Mouse (Mus musculus) kidney, postnatal 10 days (tissue): ENCODE measurements around the gene Cth.

ENCODE experiments used
- DNase-seq: peaks from one replicate; pipeline ENCODE4 v3.0.0; 2021; ENCODE audit warnings: mixed read lengths

Gene Cth

GRCm38 (mm10) chr3:157908166-157908565 is 16.7 kb downstream of the Cth start:
- DNase-seq, result no peak

- no peak for DNase-seq
Measured at GRCm38 (mm10) chr3:157901721-157902120, 23.2 kb downstream of the Cth start.

GRCm38 (mm10) chr3:157899986-157900385 is 24.9 kb downstream of the Cth start:
- DNase-seq, result no peak

DNA sequence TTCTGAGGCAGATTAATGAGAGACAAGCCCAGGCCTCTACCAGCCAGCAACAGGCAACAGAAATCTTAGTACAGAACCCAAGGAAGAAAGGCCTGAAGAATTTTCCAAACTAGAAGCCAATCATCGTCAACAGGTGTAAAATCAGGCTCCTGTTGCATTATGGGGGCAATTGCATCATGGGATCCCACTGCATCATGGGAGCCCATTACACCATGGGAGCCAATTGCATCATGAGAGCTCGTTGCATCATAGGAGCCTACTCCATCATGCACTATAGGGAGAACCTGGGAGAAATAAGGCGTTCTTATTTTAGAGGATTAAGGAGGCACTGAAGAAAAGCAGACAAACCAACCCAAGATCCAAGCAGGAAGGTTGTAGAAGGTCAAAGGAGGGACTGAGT is 27.2 kb downstream of the Cth start:
- no peak for DNase-seq

GRCm38 (mm10) chr3:157891819-157892218 is 33.1 kb downstream of the Cth start:
- DNase-seq, result no peak

GRCm38 (mm10) chr3:157884081-157884643 is 40.7 kb downstream of the Cth start:
- no peak for DNase-seq

- DNase-seq, result no peak
Measured at GRCm38 (mm10) chr3:157883085-157883484, 41.8 kb downstream of the Cth start.

DNA sequence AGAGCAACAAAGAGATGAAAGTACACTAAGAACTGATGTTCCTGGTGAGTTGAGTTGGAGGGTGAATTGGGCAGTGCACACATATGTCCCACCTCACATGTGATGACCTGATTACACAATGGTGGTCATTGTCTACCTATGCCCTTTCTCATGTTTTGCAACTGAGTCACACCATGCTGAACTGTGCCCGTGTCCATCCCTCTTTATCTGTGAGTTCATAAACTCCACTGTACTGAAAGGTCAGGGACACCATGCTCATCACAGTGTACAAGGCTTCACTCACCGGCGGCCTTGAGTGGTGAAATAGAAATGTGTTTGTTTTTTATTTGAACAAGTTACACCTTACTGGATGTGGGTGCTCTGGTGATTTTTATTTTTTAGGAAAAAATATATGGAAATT is 42.9 kb downstream of the Cth start:
- DNase-seq, result no peak

DNA sequence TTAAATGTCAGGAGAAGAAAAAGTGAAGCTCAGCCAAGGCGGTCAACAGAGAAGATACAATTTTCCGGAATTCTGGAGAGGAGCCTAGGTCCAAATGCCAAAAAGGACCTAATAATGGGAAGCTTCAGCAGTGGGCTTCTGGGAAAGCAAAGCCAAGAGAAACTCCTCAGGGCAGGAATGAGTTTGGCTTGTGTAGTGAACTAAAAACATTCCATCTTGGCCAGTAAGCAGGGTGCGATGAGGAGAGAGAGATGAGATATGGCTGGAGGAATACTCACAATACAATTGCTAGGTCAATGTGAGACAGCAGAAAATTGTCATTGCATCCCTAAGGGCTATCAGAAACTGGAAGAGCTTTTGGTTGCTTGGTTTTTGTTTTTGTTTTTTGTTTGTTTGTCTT is 43.9 kb downstream of the Cth start:
- DNase-seq, result no peak

GRCm38 (mm10) chr3:157877847-157878246 is 47.0 kb downstream of the Cth start:
- DNase-seq, result no peak

DNA sequence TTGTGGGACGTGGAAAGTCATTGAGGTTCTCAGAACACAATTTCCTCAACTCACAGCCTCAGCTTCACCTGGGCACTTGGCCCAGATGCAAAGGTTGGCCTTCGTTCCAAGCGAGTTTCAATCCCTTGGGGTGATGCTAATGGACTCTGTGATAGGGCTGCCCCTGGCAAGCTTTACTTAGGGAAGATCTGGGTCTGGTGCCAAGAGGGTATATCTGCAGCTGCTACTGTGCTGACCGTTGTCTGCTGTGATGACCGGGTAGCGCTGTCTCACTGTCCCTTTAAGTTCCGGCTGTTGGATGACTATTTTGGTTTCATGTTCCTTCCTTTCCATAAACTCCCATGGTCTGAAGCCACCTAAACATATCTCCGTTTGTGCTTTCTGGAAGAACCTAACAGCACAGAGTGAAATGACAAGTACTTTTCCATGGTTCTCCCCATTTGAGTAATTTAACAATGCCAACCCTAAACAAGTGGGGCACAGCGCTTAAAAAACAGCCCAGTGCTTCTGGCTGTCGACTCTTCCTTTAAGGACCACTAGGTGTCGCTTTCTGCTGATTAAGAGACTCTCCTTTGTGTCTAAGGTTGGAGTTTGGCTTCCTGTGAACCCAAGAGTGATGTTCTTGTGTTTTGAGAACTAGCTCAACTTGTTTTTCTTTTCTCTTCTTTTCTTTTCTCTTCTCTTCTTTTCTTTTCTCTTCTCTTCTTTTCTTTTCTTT is 48.3 kb downstream of the Cth start:
- DNase-seq, result peak; percentile 66

- no peak for DNase-seq
Measured at GRCm38 (mm10) chr3:157872897-157873296, 52.0 kb downstream of the Cth start.

GRCm38 (mm10) chr3:157867836-157868235 is 57.0 kb downstream of the Cth start:
- DNase-seq, result no peak

DNA sequence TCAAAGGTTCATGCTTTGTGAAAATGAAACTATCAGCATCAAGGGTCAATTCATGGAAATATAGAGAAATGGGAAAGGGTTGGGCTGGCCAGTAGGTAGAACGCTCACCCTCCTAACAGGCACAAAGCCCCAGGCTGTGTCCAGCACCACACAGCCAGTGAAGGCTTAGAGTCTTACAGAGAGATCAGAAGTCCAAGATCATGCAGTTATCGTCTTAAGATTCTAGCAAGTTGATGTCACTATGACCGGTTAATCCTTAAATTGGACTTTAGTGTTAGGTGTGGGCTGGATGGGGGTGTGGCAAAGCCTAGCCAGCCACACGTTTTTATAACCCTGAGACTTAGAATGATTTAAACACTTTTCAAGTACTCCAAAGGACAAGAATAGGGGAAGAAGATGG is 58.6 kb downstream of the Cth start:
- DNase-seq, result no peak

- DNase-seq, result no peak
Measured at GRCm38 (mm10) chr3:157865848-157866247, 59.0 kb downstream of the Cth start.

- DNase-seq, result no peak
Measured at GRCm38 (mm10) chr3:157865431-157865830, 59.4 kb downstream of the Cth start.

DNA sequence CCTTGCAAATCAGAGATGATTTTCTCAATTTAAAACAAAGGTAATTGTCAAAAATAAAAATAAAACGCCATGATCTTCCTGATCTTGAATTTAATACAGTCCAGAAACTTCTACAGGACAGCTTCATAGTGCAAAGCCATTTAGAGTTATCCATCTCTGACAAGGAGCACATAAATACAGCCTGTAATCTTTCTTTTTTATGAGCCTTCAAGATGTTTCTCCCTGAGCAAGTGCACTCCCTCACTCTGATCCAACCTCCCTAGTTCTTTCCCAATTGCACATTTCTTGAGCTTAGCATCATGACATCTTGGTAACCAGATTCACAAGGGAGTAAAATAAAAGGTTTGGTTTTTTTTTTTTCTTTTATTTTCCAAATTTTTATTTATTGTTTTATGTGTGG is 72.1 kb downstream of the Cth start:
- no peak for DNase-seq

- DNase-seq, result no peak
Measured at GRCm38 (mm10) chr3:157848503-157848902, 76.4 kb downstream of the Cth start.

GRCm38 (mm10) chr3:157847338-157848284 is 77.3 kb downstream of the Cth start:
- no peak for DNase-seq
